Mouse (Mus musculus): ENCODE measurements around the gene B230307C23Rik. TPM values are rescaled to one million over a fixed set of nuclear protein-coding genes. Genes with fewer than 3 reads are reported as not detected.

B230307C23Rik gene
- 13.9 and 17.0 TPM in 2 replicates for polyA plus RNA-seq (2015; fragmentation: Nextera tagmentation; extraction: Ambion mirVana)

DNA sequence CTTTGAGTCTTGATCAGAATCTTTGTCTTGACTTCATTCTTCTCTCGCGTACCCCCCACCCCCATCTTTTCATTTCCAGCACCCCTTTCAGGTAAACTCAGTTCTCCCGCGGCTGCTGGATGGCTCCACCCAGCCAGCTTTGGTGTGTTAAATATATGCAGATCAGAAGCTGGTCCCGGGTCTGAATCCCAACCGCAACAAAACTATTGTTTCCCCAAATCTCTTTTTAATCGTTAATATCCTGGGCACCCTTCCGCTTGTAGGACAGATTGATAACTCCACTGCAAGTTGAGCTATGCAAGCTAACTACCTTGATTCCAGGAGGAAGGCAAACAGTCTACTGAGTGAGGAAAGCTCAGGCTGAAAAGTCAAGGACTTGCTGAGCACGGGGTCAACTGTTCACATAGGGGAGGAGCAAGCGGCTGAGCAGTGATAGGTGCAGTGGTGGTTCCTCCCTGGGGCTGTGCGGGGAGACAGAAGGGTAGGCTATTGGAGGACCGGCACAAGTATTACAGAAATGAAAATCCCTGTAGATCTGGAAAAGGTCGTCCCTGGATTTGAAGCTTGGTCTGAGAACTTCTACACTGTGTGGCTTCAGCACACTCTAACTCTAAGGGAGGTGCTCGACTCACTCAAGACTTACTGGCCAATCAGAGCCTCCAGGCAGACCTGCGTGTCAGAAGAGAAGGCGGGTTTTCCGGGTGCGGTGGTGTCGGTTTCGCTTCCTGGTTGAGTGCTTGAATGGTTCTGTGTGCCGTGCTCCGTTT is at the start of gene B230307C23Rik:
Gene B230307C23Rik, plus strand, starts transcription at position 700 of the 767 bp plus-strand sequence.
- DNase-seq (peak; percentile 82), ATAC-seq (ENCODE audit: low read depth) (peak; percentile 97)
- WGBS (ENCODE audit: insufficient replicate concordance), result under 1% methylated on average over 22 of the region's 22 CpGs
- Histone ChIP-seq H3K4me1 (replicated peaks) (peaks cover 30% of the 10 kb centered on the region), H3K9ac (peak within 1 kb of the TSS; percentile 73), H3K4me2 (peak within 1 kb of the TSS; percentile 78), H3K27me3 (no peaks in the 10 kb centered on the region), H3K27ac (peak within 1 kb of the TSS; percentile 80), H3K9me3 (replicated peaks) (no peaks in the 10 kb centered on the region), H3K4me3 (replicated peaks) (peak within 1 kb of the TSS; percentile 73), H3K36me3 (peaks cover 22% of the 10 kb centered on the region)

GRCm38 (mm10) chr16:97948836-97949235 is 48.3 kb upstream of the B230307C23Rik start:
- WGBS (ENCODE audit: insufficient replicate concordance), result 44% methylated on average over 4 of the region's 4 CpGs

GRCm38 (mm10) chr16:97950061-97950460 is 47.1 kb upstream of the B230307C23Rik start:
- peaks cover 29% of the 10 kb centered on the region for H3K4me1 ChIP-seq (replicated peaks)
- DNase-seq (no peak), ATAC-seq (ENCODE audit: low read depth) (no peak)
- no peaks in the 10 kb centered on the region for H3K27me3 ChIP-seq
- H3K4me2 ChIP-seq, result no peak overlapping the region
- no peaks in the 10 kb centered on the region for H3K9me3 ChIP-seq (replicated peaks)
- peaks cover 37% of the 10 kb centered on the region for H3K36me3 ChIP-seq
- 92% methylated on average over 8 of the region's 8 CpGs for WGBS (ENCODE audit: insufficient replicate concordance)
- no peak overlapping the region for H3K27ac ChIP-seq
- no peak overlapping the region for H3K4me3 ChIP-seq (replicated peaks)
- no peak overlapping the region for H3K9ac ChIP-seq

More at GRCm38 (mm10) chr16:97948836-97949235, 48.3 kb upstream of the B230307C23Rik start:
- Histone ChIP-seq H3K27me3 (no peaks in the 10 kb centered on the region), H3K4me1 (replicated peaks) (peaks cover 20% of the 10 kb centered on the region), H3K9ac (no peak overlapping the region), H3K4me3 (replicated peaks) (no peak overlapping the region), H3K4me2 (no peak overlapping the region), H3K36me3 (peaks cover 37% of the 10 kb centered on the region), H3K27ac (no peak overlapping the region), H3K9me3 (replicated peaks) (no peaks in the 10 kb centered on the region)
- DNase-seq (no peak), ATAC-seq (ENCODE audit: low read depth) (no peak)

DNA sequence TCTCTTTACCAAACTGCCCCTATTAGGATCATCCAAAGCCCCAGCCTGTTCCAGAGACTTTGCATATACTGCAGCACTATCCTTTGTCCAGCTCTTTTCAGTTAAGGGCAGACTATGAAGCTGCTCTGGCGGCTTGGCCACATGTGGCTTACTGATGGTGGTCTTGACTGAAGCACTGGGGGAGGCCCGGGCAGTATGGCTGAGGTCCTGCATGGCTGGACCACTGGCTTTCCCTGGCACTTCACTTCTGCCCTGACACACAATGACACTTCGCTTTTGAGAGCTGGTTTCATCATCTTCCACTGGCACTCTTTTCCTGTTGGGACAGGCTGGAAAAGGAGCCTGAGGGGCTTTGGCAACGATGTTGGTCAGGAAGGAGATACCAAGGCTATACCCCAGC is 44.7 kb upstream of the B230307C23Rik start:
- DNase-seq (no peak), ATAC-seq (ENCODE audit: low read depth) (no peak)
- peaks cover 46% of the 10 kb centered on the region for H3K4me1 ChIP-seq (replicated peaks)
- WGBS (ENCODE audit: insufficient replicate concordance), result 78% methylated on average over 4 of the region's 4 CpGs
- H3K9me3 ChIP-seq (replicated peaks), result no peaks in the 10 kb centered on the region
- no peak overlapping the region for H3K4me3 ChIP-seq (replicated peaks)
- H3K27ac ChIP-seq, result peak overlapping the region; percentile 73
- no peaks in the 10 kb centered on the region for H3K27me3 ChIP-seq
- peaks cover 52% of the 10 kb centered on the region for H3K36me3 ChIP-seq
- peak overlapping the region; percentile 10; the same call in 1 of the 2 replicates for H3K4me2 ChIP-seq
- peak overlapping the region; percentile 34; the same call in 1 of the 2 replicates for H3K9ac ChIP-seq

DNA sequence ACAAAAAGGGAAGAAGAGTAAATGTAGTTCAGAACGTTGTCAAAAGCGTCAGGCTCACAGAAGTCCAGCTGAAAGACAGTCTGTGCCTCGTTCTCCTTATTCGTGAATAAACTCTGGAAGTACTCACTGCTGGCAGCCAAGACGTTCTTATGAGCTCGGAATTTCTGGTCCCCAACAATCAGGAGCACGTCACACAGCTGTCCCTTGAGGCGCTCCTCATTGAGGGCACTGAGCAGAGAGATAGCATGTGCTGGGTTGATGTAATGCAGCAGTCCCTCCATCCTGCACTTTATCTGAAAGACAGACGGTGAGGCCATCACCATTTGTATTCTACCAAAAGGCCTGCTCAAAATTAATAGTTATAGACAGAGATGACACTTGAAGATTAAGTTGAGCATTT is 44.3 kb upstream of the B230307C23Rik start:
- peak overlapping the region; percentile 73 for H3K27ac ChIP-seq
- peak overlapping the region; percentile 10; the same call in 1 of the 2 replicates for H3K4me2 ChIP-seq
- DNase-seq, result peak; percentile 44
- no peaks in the 10 kb centered on the region for H3K9me3 ChIP-seq (replicated peaks)
- no peaks in the 10 kb centered on the region for H3K27me3 ChIP-seq
- peaks cover 51% of the 10 kb centered on the region for H3K4me1 ChIP-seq (replicated peaks)
- no peak overlapping the region for H3K4me3 ChIP-seq (replicated peaks)
- peak; percentile 91 for ATAC-seq (ENCODE audit: low read depth)
- H3K9ac ChIP-seq, result peak overlapping the region; percentile 30; the same call in 1 of the 2 replicates
- peaks cover 52% of the 10 kb centered on the region for H3K36me3 ChIP-seq
- WGBS (ENCODE audit: insufficient replicate concordance), result 53% methylated on average over 9 of the region's 9 CpGs

DNA sequence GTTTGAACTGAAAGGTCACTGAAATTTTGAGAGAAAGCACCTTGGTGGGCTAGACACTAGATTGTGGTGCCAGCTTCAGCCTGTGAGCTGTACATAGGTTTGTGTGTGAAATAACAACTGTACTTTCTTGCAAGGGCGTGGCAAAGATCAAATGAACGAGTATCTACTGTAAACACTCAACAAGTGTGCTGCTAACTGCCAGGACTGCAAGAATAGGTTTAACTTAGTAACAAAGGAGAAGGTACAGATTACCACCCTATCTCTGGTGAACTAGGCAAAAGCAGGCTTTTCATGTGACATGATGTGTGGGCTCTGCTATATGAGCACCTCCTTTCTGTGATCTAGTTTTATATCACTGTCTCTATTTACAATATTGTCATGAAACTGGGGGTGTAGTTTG is 43.8 kb upstream of the B230307C23Rik start:
- WGBS (ENCODE audit: insufficient replicate concordance), result 14% methylated on average over 2 of the region's 2 CpGs
- Histone ChIP-seq H3K27ac (peak overlapping the region; percentile 73), H3K4me2 (0 out of 2 replicates have a peak overlapping the region, but pooled peaks have one; percentile 25)

GRCm38 (mm10) chr16:97956011-97956410 is 41.1 kb upstream of the B230307C23Rik start:
- no peak overlapping the region for H3K4me2 ChIP-seq
- no peak overlapping the region for H3K9ac ChIP-seq
- ATAC-seq (ENCODE audit: low read depth) (no peak), DNase-seq (no peak)
- H3K4me3 ChIP-seq (replicated peaks), result no peak overlapping the region
- H3K27me3 ChIP-seq, result no peaks in the 10 kb centered on the region
- H3K4me1 ChIP-seq (replicated peaks), result peaks cover 82% of the 10 kb centered on the region
- H3K27ac ChIP-seq, result no peak overlapping the region
- no peaks in the 10 kb centered on the region for H3K9me3 ChIP-seq (replicated peaks)
- peaks cover 38% of the 10 kb centered on the region for H3K36me3 ChIP-seq
- WGBS (ENCODE audit: insufficient replicate concordance), result 75% methylated on average over 2 of the region's 2 CpGs

More for the DNA sequence above, 43.8 kb upstream of the B230307C23Rik start:
- Histone ChIP-seq H3K9me3 (replicated peaks) (no peaks in the 10 kb centered on the region), H3K4me1 (replicated peaks) (peaks cover 56% of the 10 kb centered on the region), H3K4me3 (replicated peaks) (no peak overlapping the region), H3K9ac (peak overlapping the region; percentile 30; the same call in 1 of the 2 replicates), H3K27me3 (no peaks in the 10 kb centered on the region), H3K36me3 (peaks cover 52% of the 10 kb centered on the region)
- ATAC-seq (ENCODE audit: low read depth), result peak; percentile 79
- no peak for DNase-seq

- Histone ChIP-seq H3K9ac (no peak overlapping the region), H3K27me3 (no peaks in the 10 kb centered on the region), H3K9me3 (replicated peaks) (no peaks in the 10 kb centered on the region), H3K36me3 (peaks cover 22% of the 10 kb centered on the region), H3K4me2 (peak overlapping the region; percentile 7; the same call in 1 of the 2 replicates), H3K27ac (peak overlapping the region; percentile 65), H3K4me1 (replicated peaks) (peaks cover 85% of the 10 kb centered on the region), H3K4me3 (replicated peaks) (no peak overlapping the region)
- DNase-seq (no peak), ATAC-seq (ENCODE audit: low read depth) (no peak)
Observed at GRCm38 (mm10) chr16:97957626-97958025, 39.5 kb upstream of the B230307C23Rik start.

DNA sequence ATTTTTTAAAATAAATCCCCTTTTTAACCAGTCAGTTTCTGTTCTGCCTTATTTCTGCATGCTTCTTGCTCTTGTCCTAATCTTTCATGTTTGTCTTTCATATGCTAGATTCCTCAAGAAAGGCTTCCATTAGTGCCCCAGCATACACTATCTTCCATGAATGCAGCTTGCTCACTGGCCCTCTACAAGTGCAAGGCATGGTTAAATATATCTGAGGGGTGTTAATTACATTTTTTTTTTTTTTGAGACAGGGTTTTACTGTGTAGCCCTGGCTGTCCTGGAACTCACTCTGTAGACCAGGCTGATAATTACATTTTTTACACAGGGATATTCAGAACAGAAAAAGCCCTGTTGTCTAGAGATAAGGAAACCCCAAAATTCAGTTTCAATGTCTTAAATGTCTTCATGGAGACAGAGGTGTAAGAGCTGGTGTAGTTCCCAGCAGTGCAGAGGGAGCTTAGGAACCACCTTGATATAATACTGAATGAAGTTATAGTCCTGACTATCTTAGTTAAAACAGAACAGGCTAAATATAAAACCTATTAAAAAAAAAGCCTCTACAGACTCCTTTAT is 38.6 kb upstream of the B230307C23Rik start:
- Histone ChIP-seq H3K36me3 (peaks cover 15% of the 10 kb centered on the region; the same call in 1 of the 2 replicates), H3K9ac (no peak overlapping the region), H3K27ac (peak overlapping the region; percentile 65), H3K4me1 (replicated peaks) (peaks cover 83% of the 10 kb centered on the region), H3K4me3 (replicated peaks) (no peak overlapping the region), H3K9me3 (replicated peaks) (no peaks in the 10 kb centered on the region), H3K4me2 (no peak overlapping the region), H3K27me3 (no peaks in the 10 kb centered on the region)
- 0 out of 2 replicates have a peak, but pooled peaks have one; percentile 1 for ATAC-seq (ENCODE audit: low read depth)
- no peak for DNase-seq

GRCm38 (mm10) chr16:97960348-97960747 is 36.8 kb upstream of the B230307C23Rik start:
- H3K27ac ChIP-seq, result peak overlapping the region; percentile 11; the same call in 1 of the 2 replicates
- no peak for ATAC-seq (ENCODE audit: low read depth)
- H3K27me3 ChIP-seq, result no peaks in the 10 kb centered on the region
- no peaks in the 10 kb centered on the region for H3K9me3 ChIP-seq (replicated peaks)
- H3K36me3 ChIP-seq, result peaks cover 14% of the 10 kb centered on the region; the same call in 1 of the 2 replicates
- peaks cover 81% of the 10 kb centered on the region for H3K4me1 ChIP-seq (replicated peaks)
- peak overlapping the region; percentile 96 for H3K4me2 ChIP-seq
- H3K4me3 ChIP-seq (replicated peaks), result no peak overlapping the region
- 58% methylated on average over 3 of the region's 3 CpGs for WGBS (ENCODE audit: insufficient replicate concordance)
- H3K9ac ChIP-seq, result no peak overlapping the region
- DNase-seq, result no peak

GRCm38 (mm10) chr16:97961381-97962150 is 35.5 kb upstream of the B230307C23Rik start:
- 5% methylated on average over 36 of the region's 36 CpGs for WGBS (ENCODE audit: insufficient replicate concordance)
- H3K4me3 ChIP-seq (replicated peaks), result peak overlapping the region; percentile 79
- peaks cover 73% of the 10 kb centered on the region for H3K4me1 ChIP-seq (replicated peaks)

More at GRCm38 (mm10) chr16:97961381-97962150, 35.5 kb upstream of the B230307C23Rik start:
- H3K9me3 ChIP-seq (replicated peaks), result no peaks in the 10 kb centered on the region
- peak overlapping the region; percentile 96 for H3K4me2 ChIP-seq
- ATAC-seq (ENCODE audit: low read depth), result 0 out of 2 replicates have a peak, but pooled peaks have one; percentile 2
- no peak for DNase-seq
- H3K36me3 ChIP-seq, result peaks cover 2% of the 10 kb centered on the region; the same call in 1 of the 2 replicates
- peak overlapping the region; percentile 93 for H3K27ac ChIP-seq
- H3K27me3 ChIP-seq, result no peaks in the 10 kb centered on the region
- peak overlapping the region; percentile 89 for H3K9ac ChIP-seq
